Mouse (Mus musculus) layer of hippocampus, adult 9-11 months (tissue): Measurements from ENCODE around the gene Gm20388.

Source experiments
- DNase-seq: peaks from one replicate; pipeline ENCODE4 v3.0.0; 2022

Gm20388 gene

GRCm38 (mm10) chr8:122295389-122295788, 2384.7 kb downstream of the Gm20388 start:
- DNase-seq: no peak

- DNase-seq: peak; percentile 87
Measured at GRCm38 (mm10) chr8:122296173-122297001, 2385.7 kb downstream of the Gm20388 start.

GRCm38 (mm10) chr8:122299581-122300254, 2389.1 kb downstream of the Gm20388 start:
- no peak for DNase-seq

- DNase-seq: no peak
Measured at GRCm38 (mm10) chr8:122301081-122301480, 2390.4 kb downstream of the Gm20388 start.

GRCm38 (mm10) chr8:122301866-122302265, 2391.2 kb downstream of the Gm20388 start:
- no peak for DNase-seq

GRCm38 (mm10) chr8:122303451-122303850, 2392.8 kb downstream of the Gm20388 start:
- DNase-seq: no peak

GRCm38 (mm10) chr8:122304058-122304457, 2393.4 kb downstream of the Gm20388 start:
- DNase-seq: no peak

- DNase-seq: no peak
Measured at GRCm38 (mm10) chr8:122306660-122307399, 2396.2 kb downstream of the Gm20388 start.

- peak; percentile 34 for DNase-seq
Measured at GRCm38 (mm10) chr8:122307836-122308235, 2397.2 kb downstream of the Gm20388 start.

- no peak for DNase-seq
Measured at GRCm38 (mm10) chr8:122309272-122309671, 2398.6 kb downstream of the Gm20388 start.

- no peak for DNase-seq
Measured at GRCm38 (mm10) chr8:122311115-122311514, 2400.5 kb downstream of the Gm20388 start.

- no peak for DNase-seq
Measured at GRCm38 (mm10) chr8:122312553-122312952, 2401.9 kb downstream of the Gm20388 start.

GRCm38 (mm10) chr8:122313310-122313709, 2402.7 kb downstream of the Gm20388 start:
- DNase-seq: no peak

- peak; percentile 77 for DNase-seq
Measured at GRCm38 (mm10) chr8:122314899-122315496, 2404.4 kb downstream of the Gm20388 start.

- DNase-seq: no peak
Measured at GRCm38 (mm10) chr8:122316402-122316801, 2405.8 kb downstream of the Gm20388 start.

- DNase-seq: no peak
Measured at GRCm38 (mm10) chr8:122317918-122318475, 2407.4 kb downstream of the Gm20388 start.

GRCm38 (mm10) chr8:122319045-122319707, 2408.5 kb downstream of the Gm20388 start:
- DNase-seq: no peak

GRCm38 (mm10) chr8:122319708-122320075, 2409.1 kb downstream of the Gm20388 start:
- no peak for DNase-seq

- DNase-seq: no peak
Measured at GRCm38 (mm10) chr8:122320541-122320940, 2409.9 kb downstream of the Gm20388 start.

- no peak for DNase-seq
Measured at GRCm38 (mm10) chr8:122321455-122321921, 2410.8 kb downstream of the Gm20388 start.

GRCm38 (mm10) chr8:122322126-122322525, 2411.5 kb downstream of the Gm20388 start:
- no peak for DNase-seq

GRCm38 (mm10) chr8:122322792-122323191, 2412.2 kb downstream of the Gm20388 start:
- DNase-seq: no peak
